Mouse (Mus musculus) MEL (cell line): ENCODE data around the gene Cotl1.

Experiments used
- BHLHE40 ChIP-seq: IDR thresholded peaks from 2 replicates; pipeline ENCODE4 v1.6.1; 2012; ENCODE audit warnings: low read depth, mild to moderate bottlenecking, inconsistent platforms, low read length, improper control_type of control experiment, borderline replicate concordance
- CHD2 ChIP-seq: IDR thresholded peaks from 2 replicates; pipeline ENCODE4 v1.6.1; 2011; ENCODE audit warnings: low read length, improper control_type of control experiment
- CTCF ChIP-seq, 3 experiments: IDR thresholded peaks in 2 of 3; conservative IDR thresholded peaks in 1 of 3; 2 replicates each; pipeline ENCODE4 v1.5.1; 2011 to 2012; ENCODE audit warnings: low read length in 3 of 3, low read depth in 2 of 3, mild to moderate bottlenecking in 2 of 3, improper control_type of control experiment in 1 of 3, inconsistent platforms in 1 of 3, mixed read lengths in 1 of 3, moderate library complexity in 1 of 3; ENCODE audit not compliant: control insufficient read depth in 1 of 3, insufficient read depth in 1 of 3, poor library complexity in 1 of 3, severe bottlenecking in 1 of 3
- GATA1 ChIP-seq: IDR thresholded peaks from 2 replicates; pipeline ENCODE4 v1.6.1; 2011; ENCODE audit warnings: low read depth, low read length, improper control_type of control experiment
- JUND ChIP-seq: IDR thresholded peaks from 2 replicates; pipeline ENCODE4 v1.6.1; 2011; ENCODE audit warnings: low read depth, mild to moderate bottlenecking, improper control_type of control experiment, low read length
- MAFK ChIP-seq: IDR thresholded peaks from 2 replicates; pipeline ENCODE4 v1.6.1; 2011; ENCODE audit warnings: low read depth, mild to moderate bottlenecking, low read length, improper control_type of control experiment, borderline replicate concordance
- MAX ChIP-seq: IDR thresholded peaks from 2 replicates; pipeline ENCODE4 v1.6.1; 2011; ENCODE audit warnings: low read length, improper control_type of control experiment
- MEF2A ChIP-seq: IDR thresholded peaks from 2 replicates; pipeline ENCODE4 v1.6.1; 2014; ENCODE audit warnings: low read depth, mild to moderate bottlenecking, inconsistent platforms, low read length, improper control_type of control experiment; ENCODE audit not compliant: poor library complexity, insufficient replicate concordance, severe bottlenecking; ENCODE audit errors: extremely low read depth
- MXI1 ChIP-seq: IDR thresholded peaks from 2 replicates; pipeline ENCODE4 v1.6.1; 2011; ENCODE audit warnings: mild to moderate bottlenecking, low read depth, low read length, improper control_type of control experiment
- POLR2A ChIP-seq, 2 experiments: IDR thresholded peaks; 2 replicates each; pipeline ENCODE4 v1.6.1; 2011 to 2012; ENCODE audit warnings: low read length in 2 of 2, mild to moderate bottlenecking in 2 of 2, control low read depth in 1 of 2, improper control_type of control experiment in 1 of 2, low read depth in 1 of 2, moderate library complexity in 1 of 2; ENCODE audit not compliant: control insufficient read depth in 1 of 2, insufficient read depth in 1 of 2, poor library complexity in 1 of 2
- SIN3A ChIP-seq: IDR thresholded peaks from 2 replicates; pipeline ENCODE4 v1.6.1; 2012; ENCODE audit warnings: low read length, improper control_type of control experiment, inconsistent platforms
- USF1 ChIP-seq: IDR thresholded peaks from 2 replicates; pipeline ENCODE4 v1.6.1; 2014; ENCODE audit warnings: low read depth, mild to moderate bottlenecking, inconsistent platforms, low read length, improper control_type of control experiment, moderate library complexity
- ZC3H11A ChIP-seq: IDR thresholded peaks from 2 replicates; pipeline ENCODE4 v1.6.1; 2012; ENCODE audit warnings: low read depth, mild to moderate bottlenecking, inconsistent platforms, low read length, improper control_type of control experiment

DNA sequence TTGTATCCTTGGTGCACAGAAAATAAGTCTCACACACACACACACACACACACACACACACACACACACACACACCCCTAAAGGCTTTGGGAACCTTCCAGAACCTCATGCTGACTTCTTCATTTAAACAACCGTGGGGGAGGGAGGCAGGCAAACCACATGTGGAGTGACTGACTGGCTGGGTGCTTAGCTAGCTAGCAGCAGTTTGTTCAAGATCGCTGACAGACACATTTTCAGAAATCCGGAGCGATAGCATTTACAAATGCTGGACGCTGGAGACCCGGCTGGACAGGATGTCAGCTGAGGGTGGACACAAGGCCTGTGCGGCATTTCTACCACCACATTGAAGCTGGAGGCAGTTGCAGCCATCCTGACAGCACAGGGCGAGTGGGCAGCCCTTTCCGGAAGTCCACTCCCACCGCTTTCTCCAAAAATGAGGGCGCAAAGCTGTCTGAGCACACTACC, 15.5 kb downstream of the Cotl1 start:
- TF ChIP-seq POLR2A (IDR thresholded peaks at IDR 0.05; ENCODE audit: control insufficient read depth in 1 of 2, insufficient read depth in 1 of 2, low read depth in 1 of 2, low read length in 2 of 2, poor library complexity in 1 of 2) (no peak), MAX (peak; percentile 62; the same call in 1 of the 2 replicates), CTCF (IDR thresholded peaks at IDR 0.05 in 2 of 3, conservative IDR thresholded peaks at IDR 0.05 in 1 of 3; ENCODE audit: control insufficient read depth in 1 of 3, insufficient read depth in 1 of 3, low read depth in 2 of 3, low read length in 3 of 3, poor library complexity in 1 of 3, severe bottlenecking in 1 of 3) (no peak), MXI1 (peak; percentile 72), SIN3A (peak; percentile 67; the same call in 1 of the 2 replicates), ZC3H11A (no peak), JUND (no peak), USF1 (no peak), CHD2 (no peak), BHLHE40 (no peak), GATA1 (no peak), MEF2A (no peak), MAFK (no peak)
